Mouse (Mus musculus) hindbrain, postnatal 0 days (tissue): ENCODE measurements at regions not wholly inside any gene's neighbourhood (a gene's known extent, or its start where the extent isn't known, plus 50 kb on each side); places are given as distances from the start of the nearest gene placed in this dataset.
A peak's percentile ranks its signal among the peaks of the same experiment; 100 is the strongest.

ENCODE experiments used
- ATAC-seq: fragments of 200-750 bp; cut with Nextera tagmentation; 2 replicates; pipeline ENCODE4 v1.8.0; 2017; ENCODE audit warnings: mild to moderate bottlenecking, moderate TSS enrichment, moderate library complexity
- DNase-seq: peaks from one replicate; pipeline ENCODE4 v3.0.0-alpha.2; 2015; ENCODE audit warnings: low spot score
- H3K27ac ChIP-seq: fragments of 300-500 bp; sonication (generic); 2 replicates; pipeline ENCODE4 v1.5.1; 2014; ENCODE audit warnings: mild to moderate bottlenecking
- H3K27me3 ChIP-seq: fragments of 300-500 bp; sonication (generic); 2 replicates; pipeline ENCODE4 v1.6.1; 2014; ENCODE audit warnings: low read length, mixed read lengths; ENCODE audit not compliant: insufficient read depth
- H3K36me3 ChIP-seq: fragments of 300-500 bp; sonication (generic); 2 replicates; pipeline ENCODE4 v1.6.1; 2014; ENCODE audit warnings: low read length, mixed read lengths; ENCODE audit not compliant: insufficient read depth
- H3K4me1 ChIP-seq: fragments of 300-500 bp; sonication (generic); 2 replicates; pipeline ENCODE4 v1.6.1; 2014; ENCODE audit warnings: antibody characterized with exemption, low read length, mixed read lengths; ENCODE audit not compliant: insufficient read depth
- H3K4me2 ChIP-seq: fragments of 300-500 bp; sonication (generic); 2 replicates; pipeline ENCODE4 v1.6.1; 2014; ENCODE audit warnings: low read depth, mild to moderate bottlenecking, low read length, moderate library complexity, mixed read lengths
- H3K4me3 ChIP-seq: fragments of 300-500 bp; sonication (generic); 2 replicates; pipeline ENCODE4 v1.5.1; 2014; ENCODE audit warnings: low read length
- H3K9ac ChIP-seq: fragments of 300-500 bp; sonication (generic); replicated peaks from 2 replicates; pipeline ENCODE4 v1.6.1; 2014; ENCODE audit warnings: mild to moderate bottlenecking, low read length, moderate library complexity, mixed read lengths
- H3K9me3 ChIP-seq: fragments of 300-500 bp; sonication (generic); 2 replicates; pipeline ENCODE4 v1.6.1; 2016; ENCODE audit warnings: low read length, mixed read lengths
- CTCF ChIP-seq: IDR thresholded peaks from 2 replicates; pipeline ENCODE4 v1.5.1; 2016; ENCODE audit warnings: antibody characterized with exemption, control low read depth, low read depth
- WGBS: fragments of 180-500 bp; shearing (Covaris S2); extraction: QIAGEN DNeasy Blood & Tissue Kit; methylation state at CpG from one replicate; pipeline ENCODE4 v1.1.7; 2014; 5-methylcytosine and 5-hydroxymethylcytosine counted together

DNA sequence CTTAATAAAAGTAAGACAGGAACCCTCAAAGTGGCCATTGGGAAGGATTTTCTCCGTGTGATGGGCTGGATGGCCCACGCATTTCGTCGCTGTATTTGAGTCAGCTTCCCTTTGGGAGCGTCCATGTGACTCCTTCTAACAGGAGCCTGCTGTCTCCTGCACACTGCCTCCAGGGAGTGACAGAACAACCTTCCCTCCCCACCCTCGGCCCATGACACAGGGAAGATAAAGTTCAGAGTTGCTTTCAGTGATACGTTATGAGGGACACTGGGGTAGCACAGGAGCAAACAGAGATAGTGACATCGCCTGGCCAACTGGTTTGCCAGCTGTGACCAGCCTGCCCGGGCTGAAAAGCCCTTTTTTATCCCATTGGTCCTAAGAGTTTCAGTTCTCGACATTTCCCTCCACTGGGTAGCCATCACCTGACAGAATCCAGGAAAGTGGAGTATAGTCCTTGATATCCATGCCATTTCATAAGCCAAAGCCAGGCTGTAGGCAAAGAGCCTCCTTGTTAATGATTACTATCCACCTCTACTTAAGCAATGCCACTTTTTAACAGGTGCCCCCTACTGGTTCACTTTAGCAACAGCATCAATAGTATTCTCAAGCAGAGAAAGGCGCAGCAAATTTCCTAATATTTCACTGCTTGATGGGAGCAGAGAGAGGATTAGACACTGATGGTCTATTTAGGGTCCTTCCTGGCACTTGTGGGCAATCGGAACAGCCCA is 180.5 kb downstream of the Trim29 start:
- Histone ChIP-seq H3K9ac (no peak overlapping the region), H3K27me3 (no peaks in the 10 kb centered on the region), H3K4me3 (no peak overlapping the region), H3K36me3 (no peaks in the 10 kb centered on the region), H3K4me2 (no peak overlapping the region), H3K9me3 (no peaks in the 10 kb centered on the region), H3K4me1 (no peaks in the 10 kb centered on the region), H3K27ac (no peak overlapping the region)
- 76% methylated on average over 12 of the region's 12 CpGs for WGBS
- ATAC-seq (no peak), DNase-seq (peak; percentile 71)
- peak; percentile 74 for TF ChIP-seq CTCF

DNA sequence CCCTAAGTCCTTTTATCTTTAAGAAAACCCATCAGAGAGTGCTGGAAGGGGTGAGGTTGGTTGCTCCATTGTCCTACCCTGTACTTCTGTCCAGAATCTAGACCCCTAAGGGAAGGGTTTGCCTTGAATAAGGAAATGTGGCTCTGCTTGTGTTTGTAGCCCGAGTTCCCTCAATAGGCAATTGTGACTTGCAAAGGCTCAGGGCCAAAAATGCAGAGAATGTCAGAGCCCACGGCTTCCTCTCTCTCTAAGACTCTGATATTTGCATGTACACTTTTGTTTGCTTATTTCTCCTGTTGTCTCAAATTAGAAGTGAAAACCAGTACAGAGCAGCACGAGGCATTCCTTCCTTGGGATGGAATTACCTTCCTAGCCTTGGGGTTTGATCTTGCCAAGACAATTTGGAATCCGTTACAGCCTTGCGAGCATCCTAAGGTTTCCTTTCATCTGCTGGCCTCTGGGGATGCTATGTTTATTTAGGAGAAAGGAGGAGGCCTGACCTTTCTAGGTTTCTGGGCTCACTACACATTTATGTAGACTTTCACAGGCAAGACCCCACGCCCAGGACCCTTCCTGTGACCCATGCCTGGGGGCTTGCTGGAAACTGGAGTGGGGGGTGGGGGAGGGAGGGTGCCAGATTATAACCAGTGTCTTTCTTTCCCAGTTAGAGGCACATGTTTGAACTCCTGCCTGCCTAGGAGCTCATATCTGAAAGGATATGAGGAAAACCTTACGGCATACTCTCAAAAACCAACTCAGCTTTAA is 181.8 kb downstream of the Trim29 start:
- H3K36me3 ChIP-seq: no peaks in the 10 kb centered on the region
- H3K27me3 ChIP-seq: no peaks in the 10 kb centered on the region
- 41% methylated on average over 7 of the region's 7 CpGs for WGBS
- TF ChIP-seq CTCF: no peak
- H3K4me1 ChIP-seq: no peaks in the 10 kb centered on the region
- H3K9me3 ChIP-seq: no peaks in the 10 kb centered on the region
- H3K9ac ChIP-seq: no peak overlapping the region
- H3K27ac ChIP-seq: no peak overlapping the region
- ATAC-seq: no peak
- H3K4me3 ChIP-seq: no peak overlapping the region
- DNase-seq: no peak
- no peak overlapping the region for H3K4me2 ChIP-seq

DNA sequence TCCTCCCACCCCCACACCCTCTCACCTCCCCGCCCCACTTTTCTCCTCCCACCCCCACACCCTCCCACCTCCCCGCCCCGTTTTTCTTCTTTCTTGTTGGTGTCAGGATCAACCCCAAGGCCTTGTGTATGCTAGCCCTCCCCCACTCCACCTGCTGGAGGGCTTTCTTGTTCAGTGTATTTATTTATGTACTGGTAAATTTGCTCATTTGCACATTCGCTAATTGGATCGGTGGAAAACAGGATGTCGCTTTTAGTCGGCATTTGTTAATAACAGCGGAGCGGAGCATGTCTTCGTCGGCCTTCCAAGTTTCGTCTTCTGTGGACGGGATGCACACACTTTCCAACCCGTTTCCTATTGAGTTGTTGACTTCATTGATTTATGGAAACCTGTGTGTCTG is 187.9 kb downstream of the Trim29 start:
- Histone ChIP-seq H3K4me2 (no peak overlapping the region), H3K27ac (no peak overlapping the region), H3K4me1 (no peaks in the 10 kb centered on the region), H3K36me3 (no peaks in the 10 kb centered on the region), H3K9me3 (no peaks in the 10 kb centered on the region), H3K4me3 (no peak overlapping the region), H3K27me3 (no peaks in the 10 kb centered on the region), H3K9ac (no peak overlapping the region)
- no peak for TF ChIP-seq CTCF
- ATAC-seq: no peak
- 75% methylated on average over 14 of the region's 14 CpGs for WGBS
- no peak for DNase-seq

DNA sequence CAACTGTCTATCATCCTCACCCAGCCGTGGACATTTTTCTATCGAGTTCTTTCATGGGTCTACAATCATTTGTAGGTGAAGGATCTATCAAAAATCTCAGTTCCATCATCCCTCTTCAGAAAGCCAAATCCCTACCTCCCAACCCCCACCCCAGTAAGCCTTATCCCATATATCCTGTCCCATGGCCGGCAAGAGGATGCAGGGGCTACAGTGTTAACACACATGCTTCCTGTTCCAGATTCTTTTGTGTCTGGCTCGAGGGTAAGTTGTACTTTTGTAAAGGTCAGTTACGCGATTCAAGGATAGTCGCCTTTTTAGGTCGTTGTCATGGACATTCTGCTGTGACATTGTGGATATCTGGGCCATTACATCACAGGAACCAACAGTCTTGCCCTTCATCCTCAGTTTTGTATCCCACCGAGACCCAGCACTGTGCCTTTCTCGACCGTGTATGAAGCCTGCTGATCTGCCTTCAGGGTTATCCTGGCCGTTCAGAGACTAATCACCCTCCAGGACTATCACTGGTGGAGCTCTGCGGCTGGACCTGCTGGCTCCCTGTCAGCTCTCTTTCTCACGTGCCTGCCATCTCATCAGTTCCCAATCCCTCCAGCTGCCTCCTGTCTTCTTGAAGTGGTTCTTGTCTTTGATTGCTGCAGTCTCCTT is 193.8 kb downstream of the Trim29 start:
- no peaks in the 10 kb centered on the region for H3K9me3 ChIP-seq
- TF ChIP-seq CTCF: no peak
- no peak for ATAC-seq
- no peak overlapping the region for H3K9ac ChIP-seq
- 57% methylated on average over 14 of the region's 14 CpGs for WGBS
- no peaks in the 10 kb centered on the region for H3K4me1 ChIP-seq
- no peak for DNase-seq
- no peak overlapping the region for H3K27ac ChIP-seq
- no peaks in the 10 kb centered on the region for H3K27me3 ChIP-seq
- H3K4me3 ChIP-seq: no peak overlapping the region
- H3K4me2 ChIP-seq: no peak overlapping the region
- no peaks in the 10 kb centered on the region for H3K36me3 ChIP-seq

DNA sequence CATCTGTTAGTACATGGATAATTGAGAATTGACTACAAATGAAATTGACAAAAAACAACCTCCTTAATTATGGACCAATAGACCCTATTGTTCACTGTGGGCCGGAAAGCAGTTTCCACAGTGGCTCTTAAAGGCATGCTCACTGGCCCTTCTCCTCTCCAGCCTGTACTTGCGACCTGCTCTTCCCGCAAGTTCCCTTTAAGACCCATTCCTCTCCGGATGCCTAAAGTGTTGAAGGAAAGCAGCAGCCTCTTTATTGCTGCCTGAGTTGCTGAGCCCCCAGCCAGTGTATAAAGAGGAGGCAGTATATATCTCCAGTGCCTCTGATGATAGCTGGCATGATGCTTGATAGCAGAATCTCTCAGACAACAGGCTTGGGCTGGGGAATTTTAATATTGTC is 195.2 kb downstream of the Trim29 start:
- Histone ChIP-seq H3K4me2 (no peak overlapping the region), H3K4me3 (no peak overlapping the region), H3K9me3 (no peaks in the 10 kb centered on the region), H3K4me1 (no peaks in the 10 kb centered on the region), H3K36me3 (no peaks in the 10 kb centered on the region), H3K27ac (no peak overlapping the region), H3K27me3 (no peaks in the 10 kb centered on the region), H3K9ac (no peak overlapping the region)
- DNase-seq: peak; percentile 61
- 21% methylated on average over 4 of the region's 4 CpGs for WGBS
- ATAC-seq: peak; percentile 61
- TF ChIP-seq CTCF: no peak

DNA sequence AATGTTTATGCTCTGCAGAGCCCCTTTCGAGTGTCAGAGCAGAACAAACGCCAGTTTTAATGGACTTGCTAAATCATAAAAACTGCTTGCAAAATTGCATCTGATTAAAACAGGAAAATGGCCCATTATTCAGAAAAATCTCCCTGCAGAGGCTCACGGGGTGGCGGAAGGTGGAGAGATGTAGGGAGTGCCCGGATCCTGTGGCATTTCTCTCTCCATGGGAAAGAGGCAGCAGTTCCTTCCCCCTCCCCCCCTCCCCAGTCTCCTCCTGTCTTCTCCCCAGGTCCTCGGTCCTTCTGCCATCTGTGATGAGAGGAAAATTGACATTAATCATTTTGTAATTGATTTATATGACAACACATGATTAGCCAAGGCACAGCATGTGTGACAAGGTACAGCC is 195.6 kb downstream of the Trim29 start:
- H3K4me2 ChIP-seq: 0 out of 2 replicates have a peak overlapping the region, but pooled peaks have one; percentile 10
- WGBS: 42% methylated on average over 6 of the region's 6 CpGs
- no peak for TF ChIP-seq CTCF

More for the DNA sequence above, 195.6 kb downstream of the Trim29 start:
- ATAC-seq (no peak), DNase-seq (no peak)
- Histone ChIP-seq H3K36me3 (no peaks in the 10 kb centered on the region), H3K9ac (no peak overlapping the region), H3K4me1 (no peaks in the 10 kb centered on the region), H3K4me3 (no peak overlapping the region), H3K9me3 (no peaks in the 10 kb centered on the region), H3K27me3 (no peaks in the 10 kb centered on the region), H3K27ac (no peak overlapping the region)
